Mouse (Mus musculus) myocyte (in vitro differentiated cells): Measurements from ENCODE around the gene Lpin1.

Source experiments
- MAX ChIP-seq: IDR thresholded peaks from one replicate; pipeline ENCODE4 v1.6.1; 2011; ENCODE audit warnings: low read depth, mild to moderate bottlenecking, control low read depth
- MYOG ChIP-seq, 3 experiments: IDR thresholded peaks; one replicate each; pipeline ENCODE4 v1.6.1; 2011; ENCODE audit warnings: control low read depth in 2 of 3, low read depth in 2 of 3, mild to moderate bottlenecking in 2 of 3; ENCODE audit not compliant: insufficient read length in 2 of 3, control insufficient read depth in 1 of 3, insufficient read depth in 1 of 3
- POLR2A ChIP-seq: IDR thresholded peaks from one replicate; pipeline ENCODE4 v1.6.1; 2011; ENCODE audit warnings: low read depth, mild to moderate bottlenecking, control low read depth, moderate library complexity; ENCODE audit not compliant: insufficient read length
- TCF3 ChIP-seq: IDR thresholded peaks from one replicate; pipeline ENCODE4 v1.6.1; 2011; ENCODE audit warnings: low read depth, control low read depth; ENCODE audit not compliant: insufficient read length

- TF ChIP-seq MAX (no peak), TCF3 (no peak), MYOG (IDR thresholded peaks at IDR 0.05; ENCODE audit: control insufficient read depth in 1 of 3, insufficient read depth in 1 of 3, insufficient read length in 2 of 3, low read depth in 2 of 3) (no peak), POLR2A (no peak)
These were observed 61.9 kb downstream of the Lpin1 start for GRCm38 (mm10) chr12:16548824-16549375.
